Mouse (Mus musculus) cerebellum, postnatal 36 days (tissue): ENCODE data around the gene Lrsam1.

Experiments used
- DNase-seq, 2 experiments: peaks; one replicate each; pipeline ENCODE4 v3.0.0; 2021 to 2022; ENCODE audit warnings: mixed read lengths in 2 of 2

Gene Lrsam1

GRCm38 (mm10) chr2:32894097-32894496 is 67.3 kb downstream of the Lrsam1 start:
- DNase-seq: no peak

- DNase-seq: no peak
Observed at GRCm38 (mm10) chr2:32892490-32892889, 68.9 kb downstream of the Lrsam1 start.

DNA sequence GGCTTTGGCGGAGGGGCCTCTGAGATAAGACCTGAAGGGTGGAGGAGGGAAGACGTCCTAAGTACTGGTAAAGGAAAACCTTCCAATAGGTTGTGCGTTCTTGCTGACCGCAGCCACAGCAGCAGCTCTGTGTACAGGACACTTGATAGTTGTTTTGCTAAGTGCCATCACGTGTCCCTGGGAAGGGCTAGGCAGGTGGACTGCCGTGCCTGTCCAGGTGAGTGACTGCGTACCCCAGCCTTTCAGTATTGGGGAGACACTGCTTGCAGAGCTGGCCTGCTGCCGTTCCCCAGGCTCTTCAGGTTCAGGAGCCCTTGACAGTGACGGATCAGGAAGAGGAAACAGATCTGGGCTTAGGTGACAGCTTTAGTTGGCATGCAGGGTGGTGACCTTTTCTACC is 70.1 kb downstream of the Lrsam1 start:
- no peak for DNase-seq

DNA sequence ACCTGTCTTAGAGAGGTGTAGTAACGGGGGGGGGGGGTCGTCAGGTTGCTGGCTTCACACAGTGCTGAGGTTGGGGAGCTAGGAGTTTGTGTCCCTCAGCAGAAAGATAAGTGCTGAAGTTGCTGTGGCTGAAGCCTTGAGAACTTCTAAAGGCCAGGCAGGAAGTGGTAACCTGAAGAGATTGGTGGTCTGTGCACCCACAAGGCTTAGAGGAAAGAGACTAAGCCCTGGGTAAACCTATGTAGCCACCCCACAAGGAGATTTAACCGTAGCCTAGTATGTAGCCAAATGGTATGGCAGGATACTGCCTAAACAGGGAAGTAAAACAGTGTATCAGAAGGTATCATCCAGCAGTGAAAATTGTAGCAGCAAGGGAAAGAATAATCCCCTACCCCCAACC is 71.1 kb downstream of the Lrsam1 start:
- DNase-seq: no peak

DNA sequence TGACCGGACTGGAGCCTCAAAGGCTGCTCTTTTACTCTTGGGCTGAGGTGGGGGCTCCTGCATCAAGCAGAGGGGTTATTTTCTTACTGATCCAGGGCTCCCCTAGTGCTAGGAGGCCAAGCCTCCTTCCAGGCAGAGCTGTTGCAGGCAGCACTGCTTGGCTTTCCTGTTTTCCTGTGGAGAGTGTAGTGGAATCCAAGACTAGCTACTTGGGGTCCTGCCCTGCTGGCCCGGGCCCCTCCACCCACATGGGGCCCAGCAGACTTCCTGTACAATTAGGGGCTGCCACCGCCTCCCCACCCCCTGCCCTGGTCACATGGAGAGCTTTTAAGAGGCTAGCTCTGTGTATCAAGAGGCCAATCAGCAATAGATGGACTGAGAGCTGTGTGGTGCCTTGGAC is 72.9 kb downstream of the Lrsam1 start:
- no peak for DNase-seq

DNA sequence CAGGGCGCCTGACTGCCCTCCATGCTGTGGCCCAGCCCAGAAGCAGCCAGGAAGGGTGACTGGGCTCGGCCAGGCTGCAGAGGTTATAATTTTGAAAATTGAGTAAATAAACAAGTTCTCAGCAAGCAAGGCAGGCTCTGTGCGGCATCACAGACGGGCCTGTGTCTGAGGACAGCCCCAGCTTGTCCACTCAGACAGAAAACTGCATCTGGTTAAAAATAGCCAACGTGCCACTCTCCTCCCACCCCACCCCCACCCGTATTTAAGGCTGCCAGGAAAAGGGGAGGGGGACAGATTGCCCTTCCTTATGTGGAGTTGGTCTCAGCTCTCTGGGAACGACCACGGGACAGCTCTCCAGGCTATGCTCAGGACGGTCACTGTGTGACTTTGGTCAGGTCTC is 73.4 kb downstream of the Lrsam1 start:
- no peak for DNase-seq

DNA sequence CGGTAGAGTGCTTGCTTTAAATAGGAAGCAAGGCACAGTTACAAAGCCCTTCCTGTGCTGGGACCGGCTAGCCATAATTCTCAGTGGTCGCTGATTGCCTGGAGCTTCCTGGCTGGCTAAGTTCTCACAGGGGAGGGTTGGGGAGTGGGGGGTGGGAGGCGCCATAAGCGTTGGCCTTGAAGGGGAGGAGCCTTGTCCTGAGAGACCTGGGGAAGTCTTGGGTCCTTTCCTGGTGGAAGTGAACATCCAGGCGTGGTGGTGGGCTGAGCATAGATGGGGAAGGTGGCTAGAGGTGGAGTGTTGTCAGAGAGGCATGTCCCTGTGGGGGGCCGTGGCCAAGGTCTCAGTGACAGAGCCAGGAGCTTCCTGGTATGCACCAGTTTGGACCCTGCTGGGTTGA is 76.7 kb downstream of the Lrsam1 start:
- DNase-seq: no peak

DNA sequence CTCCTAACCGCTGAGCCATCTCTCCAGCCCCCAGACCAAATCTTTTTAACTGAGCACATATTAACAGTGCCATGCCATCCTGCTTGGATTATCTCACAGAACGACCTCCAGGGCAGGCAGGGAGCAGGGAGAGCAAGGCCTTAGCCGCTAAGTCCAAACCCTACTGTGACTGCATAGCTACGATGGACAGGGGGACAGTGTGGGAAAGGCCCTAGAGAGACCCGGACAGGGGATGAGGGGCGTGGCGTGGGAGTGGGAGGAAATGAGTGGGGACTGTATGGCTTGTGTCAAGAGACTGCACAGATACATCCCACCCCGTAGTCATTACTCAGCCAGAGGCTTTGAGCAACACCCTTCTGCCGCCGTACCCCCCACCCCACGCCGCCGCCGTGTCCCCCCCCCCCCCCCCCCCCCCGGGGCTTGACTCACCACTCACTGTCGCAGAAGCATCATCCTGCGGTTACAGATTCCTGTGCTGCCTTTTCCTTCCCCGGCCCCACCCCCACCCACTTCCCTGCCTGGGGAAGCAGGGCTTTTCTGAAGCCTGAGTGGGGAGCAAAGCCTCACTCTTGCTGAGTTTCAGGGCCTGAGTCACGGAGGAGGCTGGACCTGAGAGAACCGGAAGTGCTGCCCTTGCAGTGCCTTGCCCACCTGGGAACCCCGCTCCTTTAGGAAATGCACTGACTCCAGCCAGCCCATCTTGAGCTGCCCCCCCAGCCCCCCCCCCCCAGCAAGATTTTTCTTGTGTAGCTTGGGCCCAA is 79.0 kb downstream of the Lrsam1 start:
- DNase-seq: no peak

DNA sequence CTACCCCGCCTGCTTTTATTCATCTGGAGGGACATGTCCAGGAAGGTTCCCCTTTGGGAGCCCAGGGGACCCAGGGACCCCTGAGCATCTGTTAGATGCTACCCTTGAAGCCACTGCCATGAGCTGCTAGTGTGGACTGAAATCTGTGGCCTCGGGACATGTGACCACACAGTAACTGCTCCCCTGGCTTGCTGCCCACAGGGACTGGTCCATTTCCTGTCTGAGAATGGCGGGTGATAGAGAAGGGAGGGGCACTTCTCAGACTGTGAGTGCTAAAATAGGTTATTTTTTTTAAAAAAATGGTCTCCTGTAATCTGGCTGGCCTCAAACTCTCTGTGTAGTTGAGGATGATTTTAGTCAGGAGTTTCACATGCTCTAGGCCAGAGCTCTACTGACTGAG is 79.7 kb downstream of the Lrsam1 start:
- peak; percentile 36 to 58 for DNase-seq

GRCm38 (mm10) chr2:32881054-32881453 is 80.4 kb downstream of the Lrsam1 start:
- DNase-seq: no peak

- no peak for DNase-seq
Observed at GRCm38 (mm10) chr2:32879593-32879992, 81.8 kb downstream of the Lrsam1 start.

- no peak for DNase-seq
Observed at GRCm38 (mm10) chr2:32878396-32878795, 83.0 kb downstream of the Lrsam1 start.

DNA sequence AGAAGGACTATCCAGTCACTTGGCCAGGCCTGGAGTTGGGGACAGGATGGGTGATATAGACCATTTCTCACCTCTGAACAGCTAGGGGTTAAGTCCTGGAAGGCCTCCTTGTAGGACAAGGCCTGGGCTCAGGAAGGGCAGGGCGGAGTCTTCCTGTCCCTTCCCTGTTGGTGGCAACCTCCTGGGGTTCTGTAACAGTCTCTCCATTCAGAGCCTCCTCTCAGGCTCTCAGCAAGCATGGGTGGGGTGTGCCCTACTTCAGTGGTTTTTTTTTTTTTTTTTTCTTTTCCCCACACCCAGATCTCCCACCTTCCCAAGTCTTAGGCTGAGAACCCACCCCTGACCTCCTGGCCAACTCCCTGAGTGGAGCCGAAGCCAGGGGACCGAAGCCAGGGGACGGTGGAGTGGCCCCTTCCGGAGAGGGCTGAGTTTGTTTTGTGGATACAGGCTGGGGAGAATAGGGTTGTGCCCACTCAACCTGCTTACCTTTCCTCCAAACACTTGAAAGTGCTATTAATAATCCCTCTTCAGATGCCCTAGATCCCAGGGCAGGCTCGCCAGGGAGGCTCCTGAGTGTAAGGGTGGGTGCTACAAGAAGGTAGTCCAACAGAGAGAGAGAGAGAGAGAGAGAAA is 83.5 kb downstream of the Lrsam1 start:
- DNase-seq: no peak

DNA sequence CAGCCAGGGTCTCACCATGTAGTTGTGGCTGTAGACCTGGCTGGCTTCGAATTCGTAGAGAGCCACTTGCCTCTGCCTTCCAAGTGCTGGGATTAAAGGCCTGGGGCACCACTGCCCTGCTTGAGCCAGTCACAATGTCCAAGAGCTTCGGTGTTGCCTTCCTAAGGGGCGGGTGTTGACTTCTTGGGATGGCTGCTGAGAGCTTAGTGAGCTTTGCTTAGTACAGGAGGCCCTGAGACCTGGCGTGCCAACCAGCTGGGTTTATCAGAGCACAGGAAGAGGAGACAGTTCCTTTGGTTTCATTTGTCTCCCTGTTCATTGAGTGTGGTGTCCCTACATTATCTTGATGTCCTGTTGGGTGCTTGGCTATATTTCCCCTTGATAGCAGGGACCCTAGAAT is 84.1 kb downstream of the Lrsam1 start:
- no peak for DNase-seq

DNA sequence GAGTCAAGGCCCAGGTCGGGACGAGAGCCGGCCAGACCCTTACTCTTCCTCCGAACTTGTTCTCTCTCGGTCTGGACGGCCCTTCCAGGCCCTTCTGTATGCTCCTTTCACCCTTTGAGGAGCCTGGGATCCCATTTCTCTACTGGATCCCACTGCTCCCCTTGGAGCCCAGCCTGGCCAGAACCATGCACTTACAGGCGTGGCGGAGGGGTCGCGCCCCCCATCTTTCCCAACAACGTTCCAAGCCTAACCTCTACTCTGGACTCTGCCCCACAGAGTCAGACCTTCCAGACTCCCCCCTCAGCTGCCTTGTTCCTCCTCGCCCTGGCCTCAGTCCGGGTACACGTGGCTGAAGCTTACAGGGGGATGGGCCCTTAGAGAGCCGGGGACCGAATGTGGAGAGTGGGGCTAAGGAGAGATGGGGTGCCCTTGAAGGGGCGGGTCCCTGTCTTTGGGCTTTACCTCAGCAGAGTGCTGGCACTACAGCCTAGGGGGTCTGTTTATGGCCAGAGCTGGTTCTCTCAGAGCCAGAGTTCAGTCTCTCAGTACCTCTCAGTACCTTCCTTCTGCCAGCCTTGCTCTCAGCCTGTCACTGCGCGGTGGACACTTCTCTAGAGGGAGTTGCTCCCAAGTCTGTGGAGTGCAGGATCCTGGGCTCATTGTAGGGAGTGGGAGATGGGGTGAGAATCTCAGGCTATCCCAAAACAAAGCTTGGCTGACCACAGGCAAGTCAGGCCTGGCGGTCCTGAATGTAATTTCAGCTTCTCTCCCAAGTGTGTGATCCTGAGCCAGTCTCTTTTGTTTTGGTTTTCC is 84.7 kb downstream of the Lrsam1 start:
- DNase-seq: no peak

DNA sequence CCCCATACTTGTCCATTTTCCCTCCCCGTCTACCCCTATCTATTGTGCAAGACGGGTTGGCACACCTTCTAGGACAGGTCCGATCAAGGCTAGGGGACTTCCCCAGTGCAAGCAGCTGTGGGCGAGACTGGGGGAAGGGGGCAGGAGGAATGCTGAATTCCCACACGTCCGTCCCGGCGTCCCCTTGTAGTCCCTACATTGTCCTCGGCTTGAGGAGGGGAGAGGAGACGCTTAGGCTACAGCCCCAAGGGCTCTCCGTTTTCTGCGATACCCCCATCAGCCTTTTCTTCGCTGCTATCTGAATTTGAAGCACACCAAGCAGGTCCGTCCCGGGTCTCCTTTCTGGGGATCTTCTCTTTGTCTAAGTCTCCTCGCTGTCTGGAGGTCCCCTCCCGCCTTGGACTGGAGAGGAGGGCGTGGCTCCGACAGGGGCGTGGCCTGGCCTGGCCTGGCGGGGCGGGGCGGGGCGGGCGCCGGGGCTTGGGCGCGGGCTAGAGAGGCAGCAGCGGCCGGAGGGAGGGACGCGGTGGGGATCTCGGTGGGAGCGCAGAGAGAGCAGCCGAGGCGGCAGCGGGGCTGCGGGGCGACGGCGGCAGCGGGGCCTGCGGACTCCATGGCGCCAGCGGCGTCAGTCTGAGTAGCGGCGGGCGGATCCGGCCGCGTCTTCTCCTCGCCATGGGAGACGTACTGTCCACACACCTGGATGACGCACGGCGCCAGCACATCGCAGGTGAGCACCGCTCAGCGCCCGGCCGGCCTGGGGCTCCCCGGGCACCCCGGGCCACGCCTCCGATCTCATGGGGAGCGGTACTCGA is 85.5 kb downstream of the Lrsam1 start, which contains the start of gene Fam129b:
Gene Fam129b, plus strand, starts transcription at position 440 of the 815 bp plus-strand sequence.
- peak; percentile 72 to 79 for DNase-seq
